Mouse (Mus musculus): ENCODE measurements around the gene Stk17b.
"Not testable (repeated sequence)": the region's sequence is repeated elsewhere in the genome, so short reads cannot be mapped to it uniquely, and the experiment has no call there.

Stk17b gene

DNA sequence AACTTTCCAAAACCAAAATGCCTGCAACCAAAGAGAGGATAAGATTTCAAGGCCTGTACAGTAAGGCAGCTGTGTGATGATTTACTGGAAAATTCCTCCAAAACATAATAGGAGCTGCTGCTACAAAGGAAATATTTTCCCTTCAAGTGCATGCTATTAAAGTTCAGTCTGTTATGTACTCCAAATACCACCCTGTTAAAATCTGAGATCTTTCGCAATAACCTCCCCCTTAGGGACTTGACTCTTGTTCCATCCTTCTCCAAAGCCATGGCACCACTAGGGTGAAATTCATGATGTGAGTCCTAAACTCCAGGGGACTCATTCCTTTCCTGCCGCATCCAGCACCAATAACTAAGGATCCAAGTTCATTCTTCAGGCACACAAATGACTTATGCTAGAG is 58.1 kb downstream of the Stk17b start:
- DNase-seq (ENCODE audit: low read depth), result no peak

DNA sequence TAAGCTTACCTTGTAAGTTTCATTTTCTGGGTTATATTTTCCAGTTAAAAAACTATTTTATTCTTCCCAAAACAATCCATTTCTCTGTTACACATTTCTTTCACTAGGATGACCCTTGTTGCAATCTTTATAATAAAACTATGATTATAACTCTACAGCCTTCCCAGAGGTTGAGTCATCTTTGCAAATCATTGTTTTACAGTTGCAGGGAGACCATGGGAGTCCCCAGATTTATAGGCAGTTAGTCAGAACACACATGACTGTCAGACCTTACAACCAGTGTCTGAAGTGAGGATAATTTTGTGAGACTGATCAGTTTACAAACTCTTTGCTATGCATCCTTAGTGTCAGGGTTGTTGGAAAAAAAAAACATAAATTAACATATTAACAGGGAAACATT is 63.7 kb downstream of the Stk17b start:
- no peak for DNase-seq (ENCODE audit: low read depth)

DNA sequence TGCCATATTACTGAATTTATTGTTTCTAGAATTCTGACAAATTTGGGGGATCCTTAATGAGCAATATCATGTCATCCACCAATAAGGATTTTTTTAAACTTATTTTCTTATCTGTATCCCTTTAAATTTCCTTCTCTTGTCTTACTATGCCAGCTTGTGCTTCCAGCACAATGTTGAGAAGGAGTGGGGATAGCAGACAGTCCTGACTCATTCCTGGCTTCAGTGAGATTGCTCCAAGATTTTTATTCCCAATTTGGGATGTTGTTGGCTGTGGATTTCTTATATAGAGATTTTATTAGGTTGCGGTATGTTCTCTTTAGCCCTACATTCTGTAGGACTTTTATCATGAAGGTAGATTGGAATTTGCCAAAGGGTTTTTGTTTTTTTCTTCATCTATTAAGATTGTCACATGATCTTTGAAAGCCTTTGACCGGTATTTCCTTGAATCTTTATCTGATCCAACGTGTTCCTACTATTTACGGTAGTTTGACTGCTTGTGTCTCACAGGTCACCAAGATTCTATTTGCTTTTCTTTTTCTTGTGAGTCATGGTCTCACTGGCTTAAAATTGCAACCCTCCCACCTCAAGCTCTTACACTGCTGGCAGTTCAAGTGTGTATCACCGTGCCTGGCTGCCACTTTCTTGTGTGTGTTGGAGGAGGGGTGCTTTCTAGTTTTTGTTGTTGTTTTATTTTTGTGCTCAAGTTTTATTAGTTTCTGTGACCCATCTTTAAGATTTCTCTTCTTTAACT is 64.2 kb downstream of the Stk17b start:
- no peak for DNase-seq (ENCODE audit: low read depth)

DNA sequence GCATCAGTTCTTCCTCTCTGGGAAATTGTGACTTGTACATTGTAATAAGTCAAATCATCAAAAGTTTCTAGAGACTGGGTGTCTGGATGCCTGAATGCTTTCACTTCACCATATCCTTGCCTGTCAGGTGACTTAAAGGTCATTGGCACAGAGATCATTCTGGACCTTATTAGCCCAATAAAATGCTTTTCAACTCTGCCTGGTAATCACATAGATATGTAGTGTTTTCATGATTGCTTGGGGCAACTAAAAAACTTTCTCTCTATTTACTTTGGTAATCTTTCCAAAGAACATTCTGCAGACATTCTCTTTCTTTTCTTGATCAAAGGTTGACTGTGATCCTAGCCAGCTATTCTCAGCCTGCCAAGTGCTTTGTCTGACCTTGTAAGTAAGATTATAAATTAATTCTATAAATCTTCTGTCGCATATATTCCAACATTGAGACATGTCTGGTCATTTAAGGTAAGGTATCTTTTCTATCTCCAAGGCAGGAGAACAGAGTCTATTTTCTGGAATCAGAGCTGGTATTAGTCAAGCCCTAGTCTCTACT is 69.0 kb downstream of the Stk17b start:
- DNase-seq (ENCODE audit: low read depth), result no peak

DNA sequence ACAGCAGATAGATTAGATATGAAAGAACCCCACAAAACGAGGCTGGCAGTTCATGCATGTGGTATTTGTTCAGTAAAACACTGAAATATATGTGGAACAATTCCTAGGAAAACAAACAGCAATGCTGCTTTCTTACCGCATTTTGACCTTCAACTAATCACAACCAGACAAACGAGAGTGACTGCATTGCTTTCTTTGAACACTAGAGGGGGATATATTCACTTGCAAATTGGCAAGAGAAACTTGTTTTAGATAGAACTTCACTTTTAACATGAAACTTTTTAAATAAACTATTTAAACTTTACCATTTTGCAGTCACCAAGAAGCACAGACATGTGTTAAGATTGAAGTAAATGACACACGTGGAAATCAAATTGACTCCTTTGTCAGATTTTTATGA is 69.6 kb downstream of the Stk17b start:
- peak; percentile 97 for DNase-seq (ENCODE audit: low read depth)

DNA sequence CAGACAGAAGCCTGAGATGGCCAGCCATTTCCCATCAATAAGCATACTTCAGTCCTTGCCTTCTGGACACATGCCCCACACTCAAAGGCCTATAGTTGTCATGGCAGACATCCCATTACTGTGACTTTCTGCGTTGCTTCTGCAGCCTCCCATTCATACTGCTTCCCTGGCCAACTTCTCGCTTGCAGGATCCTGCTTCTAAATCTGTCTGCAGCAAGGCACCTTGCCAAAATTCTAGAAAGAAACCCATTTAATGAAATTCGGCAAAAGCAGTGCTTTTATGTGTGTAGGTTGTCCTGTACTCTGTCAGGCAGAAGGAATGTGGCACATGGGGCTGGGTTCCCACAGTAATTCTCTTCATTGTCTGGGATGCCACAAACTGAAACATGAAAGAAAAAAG is 71.6 kb downstream of the Stk17b start:
- not testable (repeated sequence) for DNase-seq (ENCODE audit: low read depth)

DNA sequence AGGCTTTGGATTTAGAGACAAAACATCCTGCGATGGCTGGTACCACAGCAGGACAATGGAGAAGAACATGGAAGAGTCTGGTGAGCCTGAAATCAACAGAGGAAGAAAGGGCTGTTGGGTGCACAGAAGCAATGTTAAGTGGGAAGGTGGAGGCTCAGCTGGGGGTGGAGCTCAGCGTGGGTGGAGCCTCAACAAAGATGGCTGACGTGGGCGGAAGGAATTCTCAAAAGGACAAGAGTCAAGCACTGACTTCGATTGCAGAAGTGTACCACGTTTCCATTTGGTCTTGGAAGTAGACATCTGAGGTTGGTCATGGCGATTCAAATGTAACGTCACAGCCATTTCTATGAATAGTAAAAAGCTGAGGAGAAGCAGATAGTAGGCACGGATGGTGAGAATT is 74.0 kb downstream of the Stk17b start:
- no peak for DNase-seq (ENCODE audit: low read depth)

DNA sequence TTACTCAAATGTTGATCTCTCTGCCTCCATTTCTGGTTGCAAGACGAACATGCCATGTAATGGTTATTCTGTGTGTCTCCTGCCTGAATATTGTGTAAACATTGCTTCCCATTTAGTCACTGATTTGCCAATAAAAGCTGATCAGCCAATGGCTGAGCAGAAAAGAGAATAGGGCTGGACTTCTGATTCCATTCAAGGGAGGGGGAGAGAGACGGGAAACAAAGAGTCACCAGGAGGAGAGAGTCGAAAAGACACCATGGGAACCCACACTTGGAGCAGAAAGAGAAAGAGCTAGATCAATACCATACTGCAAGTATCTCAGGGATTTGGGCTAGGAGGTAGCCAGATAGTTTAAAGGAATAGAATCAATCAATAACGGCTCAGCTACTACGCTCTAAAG is 75.4 kb downstream of the Stk17b start:
- not testable (repeated sequence) for DNase-seq (ENCODE audit: low read depth)

DNA sequence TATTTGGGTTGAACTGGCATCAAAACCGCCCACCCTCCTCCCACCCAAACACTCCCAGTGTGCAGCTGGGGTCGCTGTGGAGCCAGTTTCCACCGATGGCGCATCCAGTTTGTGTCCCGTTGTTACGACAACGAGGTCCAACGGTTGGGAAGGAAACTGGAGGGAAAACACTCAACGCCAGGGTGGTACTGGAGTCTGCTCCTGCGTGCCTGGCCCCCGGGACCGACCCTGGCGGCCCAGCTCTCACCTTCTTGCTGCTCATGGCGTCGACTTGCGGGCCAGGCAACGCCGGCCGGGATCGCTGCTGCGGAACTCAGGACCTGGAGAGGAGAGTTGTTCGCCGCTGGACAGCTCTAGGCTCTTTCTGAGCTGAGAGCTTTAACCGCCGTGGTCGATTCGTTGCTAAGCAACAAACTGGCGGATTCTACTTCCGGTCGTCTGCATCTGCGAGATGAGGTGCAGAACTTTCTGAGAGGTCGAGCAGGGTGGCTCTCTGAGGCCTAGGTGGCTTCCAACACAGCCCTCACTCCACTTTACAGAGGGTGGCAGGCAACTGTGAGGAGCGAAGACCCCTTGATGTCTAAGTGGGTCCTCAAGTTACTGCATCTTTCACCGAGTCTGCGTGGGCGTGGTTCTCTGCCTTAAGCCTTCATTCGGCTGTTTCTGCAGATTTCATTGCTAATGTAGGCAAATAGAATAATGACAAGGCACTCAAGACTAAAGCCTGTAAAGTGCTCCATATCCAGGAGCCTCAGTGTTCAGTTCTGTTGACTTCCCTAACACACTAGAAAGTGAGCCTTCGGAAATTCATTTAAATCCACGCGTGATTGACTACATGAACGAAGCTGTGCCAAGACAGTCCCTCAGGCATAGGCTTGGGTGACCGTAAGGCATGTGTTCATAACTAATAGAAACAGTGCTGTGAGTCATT is 78.3 kb downstream of the Stk17b start, which contains the start of gene Dnah7a:
Gene Dnah7a, minus strand, starts transcription at position 354 of the 931 bp plus-strand sequence.
- no peak for DNase-seq (ENCODE audit: low read depth)

All from fibroblast of lung, adult 2 months (primary cell).